Mouse (Mus musculus): ENCODE results near the gene Xkr7. TPM values are rescaled to one million over a fixed set of nuclear protein-coding genes. Genes with fewer than 3 reads are reported as not detected.

The Xkr7 gene
- total RNA-seq, 1 experiment, result 0.36 TPM

DNA sequence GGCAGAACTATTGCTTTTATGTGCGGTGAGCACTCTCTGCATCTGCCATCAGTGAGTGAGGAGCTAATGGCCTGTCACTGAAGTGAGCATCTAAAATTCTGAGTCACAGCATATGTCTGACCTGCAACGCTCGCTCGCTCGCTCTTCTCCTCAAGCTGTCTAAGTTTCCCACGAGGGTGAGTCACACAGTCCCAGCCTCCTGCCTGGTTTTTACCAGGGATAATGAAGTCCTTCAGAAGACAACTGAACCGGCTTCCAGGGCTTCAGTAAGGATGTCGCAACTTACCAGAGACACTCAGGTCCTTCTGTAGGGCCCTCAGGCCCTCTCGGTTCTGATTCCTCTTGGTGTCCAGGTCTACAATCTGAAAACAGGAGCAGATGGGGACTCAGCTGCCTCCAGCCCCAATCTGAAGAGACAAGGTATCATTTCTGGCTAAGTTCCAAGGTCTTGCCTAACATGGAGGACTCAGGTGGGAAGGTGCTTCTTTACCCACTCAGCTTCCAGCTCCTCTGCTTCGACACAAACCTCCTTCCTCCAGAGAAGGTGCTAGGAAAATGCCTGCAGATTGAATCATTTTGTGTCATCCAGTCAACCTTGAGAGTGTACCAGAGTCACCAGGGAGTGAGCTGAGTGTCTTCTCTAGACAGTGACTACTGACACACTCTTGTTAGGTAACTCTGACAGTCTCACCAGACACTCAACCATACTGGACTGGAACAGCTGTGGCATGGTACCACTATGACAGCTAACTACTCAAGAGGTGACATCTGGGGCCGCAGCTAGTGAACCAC is 17.7 kb upstream of the Xkr7 start:
- no peak for TF ChIP-seq ZC3H11A (IDR thresholded peaks at IDR 0.05; ENCODE audit: borderline replicate concordance, low read depth, low read length)
- no peak for TF ChIP-seq HCFC1 (IDR thresholded peaks at IDR 0.05; ENCODE audit: borderline replicate concordance, insufficient read depth, low read length)
- TF ChIP-seq ZNF384 (IDR thresholded peaks at IDR 0.05; ENCODE audit: low read depth, low read length), result no peak
- TF ChIP-seq MAFK (IDR thresholded peaks at IDR 0.05; ENCODE audit: insufficient read depth, low read depth, low read length), result no peak
- TF ChIP-seq CHD2 (IDR thresholded peaks at IDR 0.05; ENCODE audit: low read depth, low read length), result no peak
- no peak overlapping the region for H3K27ac ChIP-seq (ENCODE audit: insufficient read depth, low read depth, low read length, poor library complexity, severe bottlenecking)
- peaks cover 30% of the 10 kb centered on the region for H3K36me3 ChIP-seq (ENCODE audit: control insufficient read depth, insufficient read depth, low read length, poor library complexity, severe bottlenecking)
- no peaks in the 10 kb centered on the region for H3K9me3 ChIP-seq (ENCODE audit: control insufficient read depth, insufficient read depth, low read depth, low read length)
- DNase-seq (ENCODE audit: low read depth, low spot score), result no peak
- in situ Hi-C loops (cut with MboI; ENCODE audit: low sequenced_read_pairs in 2 of 2, unreplicated experiment in 2 of 2), result no loop called here
- peak overlapping the region; percentile 28 for H3K9ac ChIP-seq (ENCODE audit: insufficient read depth, low read depth, low read length, poor library complexity, severe bottlenecking)
- H3K4me3 ChIP-seq (ENCODE audit: insufficient read depth in 1 of 2, low read depth in 1 of 2, low read length in 2 of 2, poor library complexity in 1 of 2, severe bottlenecking in 1 of 2), result peak overlapping the region; percentile 77 to 87
- peaks cover 0 to 6% of the 10 kb centered on the region in 2 experiments; a peak in 3 of 4 replicates for H3K4me1 ChIP-seq (ENCODE audit: control insufficient read depth in 2 of 2, insufficient read depth in 2 of 2, low read length in 2 of 2, poor library complexity in 1 of 2)

DNA sequence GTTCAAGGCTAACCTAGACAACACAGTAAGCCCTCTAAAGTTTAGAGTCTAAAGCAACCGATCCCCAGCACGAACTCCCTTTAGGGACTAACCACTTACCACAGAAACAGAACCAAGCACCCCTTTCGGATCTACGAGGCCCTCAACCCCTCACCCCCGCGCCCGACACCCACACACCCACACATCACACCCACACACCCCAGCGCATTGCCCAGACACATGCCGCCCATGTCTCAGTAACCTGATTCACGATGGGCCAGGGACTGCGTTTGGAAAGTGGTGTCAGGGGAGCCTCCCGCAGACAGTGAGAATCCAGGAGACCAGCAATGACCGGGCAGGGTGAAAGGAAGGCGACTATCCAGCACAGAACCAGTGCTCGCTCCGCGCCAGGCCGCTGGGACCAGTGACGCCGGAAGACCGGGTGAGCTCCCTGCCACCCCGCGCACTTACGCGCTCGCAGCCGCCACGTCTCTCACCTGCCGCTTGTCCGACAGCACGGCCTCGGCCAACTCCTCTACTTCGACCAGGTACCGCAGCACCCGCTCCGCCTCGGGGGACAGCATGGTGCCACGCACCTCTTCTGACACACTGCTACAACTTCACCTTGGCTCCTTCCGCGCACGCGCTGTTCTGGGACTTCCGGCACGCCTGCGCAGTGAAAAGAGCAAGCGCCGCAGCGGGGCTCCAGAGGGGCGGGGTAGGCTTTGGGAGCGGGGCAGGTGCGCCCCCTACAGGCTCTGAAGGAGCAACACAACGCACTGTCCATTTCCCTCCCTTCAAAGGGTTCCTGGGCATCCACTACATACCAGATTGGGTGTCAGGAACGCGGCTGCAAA is 16.7 kb upstream of the Xkr7 start, which contains the start of gene Pdrg1:
Gene Pdrg1 (minus strand): TSS at position 670 of the 836 bp plus-strand sequence.
- peak within 1 kb of the TSS; percentile 82 for H3K9ac ChIP-seq (ENCODE audit: insufficient read depth, low read depth, low read length, poor library complexity, severe bottlenecking)
- TF ChIP-seq ZC3H11A (IDR thresholded peaks at IDR 0.05; ENCODE audit: borderline replicate concordance, low read depth, low read length) (no peak), MAFK (IDR thresholded peaks at IDR 0.05; ENCODE audit: insufficient read depth, low read depth, low read length) (no peak), ZNF384 (IDR thresholded peaks at IDR 0.05; ENCODE audit: low read depth, low read length) (no peak), HCFC1 (IDR thresholded peaks at IDR 0.05; ENCODE audit: borderline replicate concordance, insufficient read depth, low read length) (no peak), CHD2 (IDR thresholded peaks at IDR 0.05; ENCODE audit: low read depth, low read length) (no peak)
- no peak within 1 kb of the TSS for H3K27ac ChIP-seq (ENCODE audit: insufficient read depth, low read depth, low read length, poor library complexity, severe bottlenecking)
- peaks cover 19% of the 10 kb centered on the region for H3K36me3 ChIP-seq (ENCODE audit: control insufficient read depth, insufficient read depth, low read length, poor library complexity, severe bottlenecking)
- H3K4me3 ChIP-seq (ENCODE audit: insufficient read depth in 1 of 2, low read depth in 1 of 2, low read length in 2 of 2, poor library complexity in 1 of 2, severe bottlenecking in 1 of 2), result peak within 1 kb of the TSS; percentile 77 to 87
- no peaks in the 10 kb centered on the region for H3K9me3 ChIP-seq (ENCODE audit: control insufficient read depth, insufficient read depth, low read depth, low read length)
- DNase-seq (ENCODE audit: low read depth, low spot score), result peak; percentile 97
- peaks cover 0 to 6% of the 10 kb centered on the region in 2 experiments; a peak in 3 of 4 replicates for H3K4me1 ChIP-seq (ENCODE audit: control insufficient read depth in 2 of 2, insufficient read depth in 2 of 2, low read length in 2 of 2, poor library complexity in 1 of 2)
- in situ Hi-C loops (cut with MboI; ENCODE audit: low sequenced_read_pairs in 2 of 2, unreplicated experiment in 2 of 2), result no loop called here

DNA sequence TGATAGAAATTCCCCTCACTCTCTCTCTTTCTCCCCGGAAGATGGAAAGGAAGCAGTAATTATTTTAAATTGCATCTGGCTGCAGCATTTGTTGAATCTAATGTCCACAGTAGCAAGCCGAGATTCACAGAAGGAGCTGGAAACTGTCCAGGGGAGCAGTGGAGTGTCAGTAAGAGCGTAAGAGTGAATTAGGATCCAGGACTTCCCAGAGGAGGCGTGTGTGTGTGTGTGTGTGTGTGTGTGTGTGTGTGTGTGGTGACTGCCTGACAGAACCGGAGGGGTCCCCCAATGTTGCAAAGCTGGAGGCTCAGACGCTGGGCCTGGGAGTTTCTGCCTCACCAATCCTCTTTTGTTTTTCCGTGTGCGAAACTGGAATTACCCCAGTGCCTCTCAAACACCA is 15.8 kb upstream of the Xkr7 start:
- H3K36me3 ChIP-seq (ENCODE audit: control insufficient read depth, insufficient read depth, low read length, poor library complexity, severe bottlenecking), result peaks cover 15% of the 10 kb centered on the region
- no peak for DNase-seq (ENCODE audit: low read depth, low spot score)
- H3K4me3 ChIP-seq (ENCODE audit: insufficient read depth in 1 of 2, low read depth in 1 of 2, low read length in 2 of 2, poor library complexity in 1 of 2, severe bottlenecking in 1 of 2), result no peak overlapping the region
- no peak overlapping the region for H3K27ac ChIP-seq (ENCODE audit: insufficient read depth, low read depth, low read length, poor library complexity, severe bottlenecking)
- H3K9me3 ChIP-seq (ENCODE audit: control insufficient read depth, insufficient read depth, low read depth, low read length), result no peaks in the 10 kb centered on the region
- H3K9ac ChIP-seq (ENCODE audit: insufficient read depth, low read depth, low read length, poor library complexity, severe bottlenecking), result no peak overlapping the region
- H3K4me1 ChIP-seq (ENCODE audit: control insufficient read depth in 2 of 2, insufficient read depth in 2 of 2, low read length in 2 of 2, poor library complexity in 1 of 2), result peaks cover 0 to 6% of the 10 kb centered on the region in 2 experiments; a peak in 3 of 4 replicates
- in situ Hi-C loops (cut with MboI; ENCODE audit: low sequenced_read_pairs in 2 of 2, unreplicated experiment in 2 of 2), result no loop called here
- TF ChIP-seq CHD2 (IDR thresholded peaks at IDR 0.05; ENCODE audit: low read depth, low read length) (no peak), ZC3H11A (IDR thresholded peaks at IDR 0.05; ENCODE audit: borderline replicate concordance, low read depth, low read length) (no peak), MAFK (IDR thresholded peaks at IDR 0.05; ENCODE audit: insufficient read depth, low read depth, low read length) (no peak), HCFC1 (IDR thresholded peaks at IDR 0.05; ENCODE audit: borderline replicate concordance, insufficient read depth, low read length) (no peak), ZNF384 (IDR thresholded peaks at IDR 0.05; ENCODE audit: low read depth, low read length) (no peak)

DNA sequence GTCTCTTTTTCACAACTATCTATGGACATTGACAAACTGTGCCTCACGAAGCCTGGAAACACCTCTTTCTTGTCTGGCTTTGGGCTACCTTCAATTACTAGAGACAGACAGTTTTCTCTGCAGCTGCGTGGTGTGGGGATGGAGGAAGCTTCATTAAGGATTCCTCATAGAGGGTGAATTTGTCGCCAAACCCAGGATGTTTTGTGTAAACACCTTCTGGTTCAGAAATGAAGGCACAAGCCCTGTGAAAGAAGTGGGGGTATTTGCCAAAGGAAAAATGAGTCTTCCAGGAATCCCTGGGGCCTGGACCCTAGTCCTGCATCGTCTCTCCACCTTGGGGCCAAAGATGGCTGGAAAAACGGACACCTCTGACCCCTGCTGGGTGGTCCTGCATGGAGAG is 14.9 kb upstream of the Xkr7 start:
- TF ChIP-seq HCFC1 (IDR thresholded peaks at IDR 0.05; ENCODE audit: borderline replicate concordance, insufficient read depth, low read length) (no peak), CHD2 (IDR thresholded peaks at IDR 0.05; ENCODE audit: low read depth, low read length) (no peak), MAFK (IDR thresholded peaks at IDR 0.05; ENCODE audit: insufficient read depth, low read depth, low read length) (no peak), ZNF384 (IDR thresholded peaks at IDR 0.05; ENCODE audit: low read depth, low read length) (no peak), ZC3H11A (IDR thresholded peaks at IDR 0.05; ENCODE audit: borderline replicate concordance, low read depth, low read length) (no peak)
- H3K4me1 ChIP-seq (ENCODE audit: control insufficient read depth in 2 of 2, insufficient read depth in 2 of 2, low read length in 2 of 2, poor library complexity in 1 of 2), result peaks cover 2 to 7% of the 10 kb centered on the region in 2 experiments; a peak in 3 of 4 replicates
- H3K4me3 ChIP-seq (ENCODE audit: insufficient read depth in 1 of 2, low read depth in 1 of 2, low read length in 2 of 2, poor library complexity in 1 of 2, severe bottlenecking in 1 of 2), result no peak overlapping the region
- no peak overlapping the region for H3K27ac ChIP-seq (ENCODE audit: insufficient read depth, low read depth, low read length, poor library complexity, severe bottlenecking)
- in situ Hi-C loops (cut with MboI; ENCODE audit: low sequenced_read_pairs in 2 of 2, unreplicated experiment in 2 of 2), result no loop called here
- H3K9ac ChIP-seq (ENCODE audit: insufficient read depth, low read depth, low read length, poor library complexity, severe bottlenecking), result no peak overlapping the region
- peaks cover 14% of the 10 kb centered on the region for H3K36me3 ChIP-seq (ENCODE audit: control insufficient read depth, insufficient read depth, low read length, poor library complexity, severe bottlenecking)
- H3K9me3 ChIP-seq (ENCODE audit: control insufficient read depth, insufficient read depth, low read depth, low read length), result no peaks in the 10 kb centered on the region
- no peak for DNase-seq (ENCODE audit: low read depth, low spot score)
